Mouse (Mus musculus): ENCODE measurements around the gene Gm20388. TPM values are rescaled to one million over a fixed set of nuclear protein-coding genes. Genes with fewer than 3 reads are reported as not detected.
"Not testable (repeated sequence)": the region's sequence is repeated elsewhere in the genome, so short reads cannot be mapped to it uniquely, and the experiment has no call there.

The Gm20388 gene
- total RNA-seq, 1 experiment from 2014 or later = 3.6 TPM

DNA sequence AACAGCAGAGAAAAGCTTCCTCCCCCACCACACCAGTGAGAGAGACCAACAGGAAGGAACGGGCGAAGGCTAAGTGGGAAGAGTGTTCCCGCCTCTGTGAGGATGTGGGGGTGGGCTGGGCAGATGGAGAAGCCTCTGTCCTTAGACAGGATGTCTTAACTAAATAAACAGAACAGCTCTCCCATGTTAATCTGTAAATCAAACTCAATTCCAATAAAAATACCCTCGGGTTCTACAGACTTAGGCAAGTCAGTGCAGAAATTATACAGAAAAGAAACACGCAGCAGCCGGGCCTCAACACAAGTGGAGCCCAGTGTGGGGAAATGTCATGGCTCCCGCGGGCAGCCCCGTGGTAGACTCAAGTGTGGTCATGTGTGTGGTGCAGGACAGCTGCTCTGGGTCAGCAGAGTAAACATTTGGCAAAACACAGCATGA, 3240.1 kb downstream of the Gm20388 start:
- DNase-seq = no peak

DNA sequence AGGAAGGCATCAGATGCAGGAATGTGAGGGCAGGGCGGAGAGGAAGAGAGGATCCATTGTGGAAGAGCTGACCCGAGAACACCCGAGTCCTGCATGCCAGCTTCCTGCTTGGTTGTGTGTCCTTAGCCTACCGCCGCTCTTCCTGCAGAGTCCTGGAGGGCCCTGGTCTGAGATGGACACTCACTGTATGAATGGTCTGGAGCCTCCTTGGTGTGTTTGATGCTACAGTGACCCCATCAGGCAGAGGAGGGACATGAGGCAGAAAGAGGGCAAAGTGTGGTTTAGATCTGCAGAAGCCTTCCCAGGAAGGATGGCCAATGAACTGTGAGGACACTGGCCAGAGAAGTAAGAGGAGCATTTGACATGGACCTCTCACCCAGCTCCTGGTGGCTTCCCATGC, 3244.5 kb downstream of the Gm20388 start:
- DNase-seq = no peak

DNA sequence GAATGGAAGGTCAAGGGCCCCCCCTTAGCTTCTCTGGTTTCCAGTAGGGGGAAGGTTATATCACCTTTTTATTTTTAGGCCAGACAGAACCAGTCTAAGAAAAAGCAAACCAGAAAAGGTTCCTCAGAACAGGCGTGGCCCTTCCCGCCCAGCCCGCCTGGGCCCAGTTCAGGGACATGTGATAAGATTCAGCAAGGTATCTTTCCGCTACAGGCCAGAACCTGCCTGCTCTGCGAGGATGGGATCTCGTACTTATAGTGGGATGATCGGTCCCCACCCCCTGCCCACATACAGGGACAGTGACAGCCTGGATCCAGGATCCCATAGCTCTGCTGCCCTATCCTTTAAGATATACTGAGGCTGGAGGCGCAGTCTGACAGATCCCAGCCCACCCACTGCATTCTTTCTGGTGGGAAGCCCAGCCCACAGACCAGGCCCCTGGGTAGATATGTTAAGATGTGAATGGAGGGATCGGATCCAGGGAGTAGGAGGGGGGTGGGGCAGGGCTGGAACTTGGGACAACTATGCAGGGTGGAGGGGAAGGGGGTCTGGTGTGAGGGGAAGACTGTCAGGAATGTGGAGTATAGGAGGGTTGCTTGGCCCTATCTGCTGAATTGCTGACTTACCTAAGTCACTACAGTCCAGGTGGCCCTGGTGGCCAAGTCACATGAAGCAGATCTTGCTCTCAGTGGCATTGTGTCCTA, 3245.6 kb downstream of the Gm20388 start:
- DNase-seq = no peak

DNA sequence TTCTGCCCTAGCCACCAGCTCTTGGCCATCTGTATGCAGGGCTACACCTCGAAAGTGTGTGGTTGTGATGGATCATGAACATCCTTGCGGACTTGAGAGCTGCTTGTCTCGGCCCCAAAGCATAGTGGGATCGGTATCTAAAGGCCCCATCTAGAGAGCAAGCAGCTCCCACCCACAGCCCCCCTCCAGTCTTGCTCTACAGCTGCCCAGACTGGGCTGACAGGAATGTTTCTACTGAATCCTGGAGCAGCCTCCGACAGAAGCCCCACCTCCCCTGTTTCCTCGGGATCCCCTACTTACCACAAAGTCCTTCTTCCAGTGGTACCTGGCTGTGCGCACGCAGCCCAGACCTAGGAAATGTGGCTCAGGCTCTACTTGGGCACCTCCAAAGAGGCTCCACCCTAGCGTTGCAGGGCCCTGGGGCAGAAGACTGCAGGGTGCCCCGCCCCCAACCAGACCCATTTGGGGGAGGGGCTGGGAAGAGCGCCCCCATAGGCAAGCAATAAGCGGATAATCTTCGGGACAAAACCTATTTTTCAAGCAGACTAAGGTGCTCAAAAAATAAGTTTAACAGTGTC, 3247.3 kb downstream of the Gm20388 start, which contains the start of gene Sult5a1:
Sult5a1 (minus strand) TSS at position 428 of the 578 bp plus-strand sequence.
- no peak for DNase-seq

DNA sequence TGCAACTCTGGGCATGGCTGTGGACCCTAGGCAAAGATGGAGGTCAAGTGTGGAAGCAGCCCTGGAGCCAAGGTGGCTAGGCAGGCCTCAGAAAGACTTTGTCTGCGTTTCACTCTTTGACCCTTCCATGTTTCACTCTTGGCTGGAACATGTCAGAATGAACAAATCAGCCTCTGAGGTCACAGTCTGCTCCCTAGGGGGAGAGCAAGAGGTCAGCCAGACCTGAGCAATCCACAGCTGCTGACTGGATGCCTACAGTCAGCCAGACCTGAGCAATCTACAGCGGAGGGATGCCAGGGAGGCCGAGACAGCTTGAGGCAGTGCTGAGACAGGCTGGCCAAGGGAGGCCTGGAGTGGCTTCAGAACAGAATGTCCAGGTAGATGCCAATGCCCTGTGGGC, 3270.8 kb downstream of the Gm20388 start:
- peak; percentile 49 for DNase-seq

DNA sequence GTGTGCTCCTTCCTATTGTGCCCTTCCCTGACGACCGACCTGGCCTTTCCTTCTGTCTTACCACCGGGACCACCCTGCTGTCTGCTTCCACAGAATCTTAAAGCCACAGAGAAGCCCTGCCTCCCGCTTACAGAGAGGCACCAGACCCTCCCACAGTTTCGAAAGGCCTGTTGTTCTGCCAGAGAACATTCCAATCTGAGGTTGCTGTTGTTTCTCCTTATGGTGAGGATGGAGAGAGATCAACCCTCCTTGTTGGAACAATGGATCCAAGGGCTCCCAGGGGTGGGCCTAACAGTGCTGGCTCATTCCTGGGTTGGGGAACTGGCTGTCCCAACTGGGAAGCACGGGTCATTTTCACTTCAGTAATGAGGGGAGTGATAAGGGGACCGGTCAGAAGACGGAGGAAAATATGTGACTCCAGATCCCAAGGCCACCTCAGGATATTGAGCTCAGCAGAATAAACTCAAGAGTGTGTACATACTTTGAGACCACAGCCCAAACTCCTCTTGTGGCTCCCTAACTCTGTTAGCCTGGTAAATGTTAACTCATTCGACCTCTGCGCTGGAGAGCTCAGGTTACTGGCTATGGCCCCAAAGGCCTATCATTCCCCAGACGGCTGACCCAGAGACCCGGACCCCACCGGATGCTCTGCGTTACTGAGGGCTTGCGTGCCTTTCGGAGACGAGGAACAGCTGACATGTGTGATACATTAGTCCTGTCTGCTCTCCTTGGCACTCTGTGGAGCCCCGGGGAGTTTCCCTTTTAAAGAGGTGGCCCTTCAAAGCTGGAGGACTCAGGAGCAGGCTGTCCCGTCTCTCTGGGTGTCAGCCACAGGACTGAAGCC, 3275.1 kb downstream of the Gm20388 start, which contains the start of gene Dpep1:
Dpep1 (plus strand) TSS at position 677 of the 844 bp plus-strand sequence.
- no peak for DNase-seq

DNA sequence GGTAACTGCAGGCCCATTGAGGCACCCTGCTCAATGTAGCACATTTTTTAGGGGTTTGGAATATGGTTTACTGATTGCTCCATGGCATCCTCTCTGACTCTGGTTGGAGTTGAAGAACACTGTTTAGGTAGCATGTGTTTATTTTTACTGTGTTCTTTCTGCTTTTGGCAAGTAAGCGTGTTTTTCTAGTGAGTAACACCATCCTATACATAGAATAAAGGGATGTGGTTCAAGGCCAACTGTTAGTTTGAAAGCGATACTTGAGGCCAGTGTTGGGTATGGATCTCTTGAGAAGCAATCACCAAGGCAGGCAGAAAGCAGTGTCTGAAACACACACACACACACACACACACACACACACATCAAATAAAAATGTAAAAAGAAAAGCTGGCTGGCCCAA, 3277.4 kb downstream of the Gm20388 start:
- DNase-seq = no peak

DNA sequence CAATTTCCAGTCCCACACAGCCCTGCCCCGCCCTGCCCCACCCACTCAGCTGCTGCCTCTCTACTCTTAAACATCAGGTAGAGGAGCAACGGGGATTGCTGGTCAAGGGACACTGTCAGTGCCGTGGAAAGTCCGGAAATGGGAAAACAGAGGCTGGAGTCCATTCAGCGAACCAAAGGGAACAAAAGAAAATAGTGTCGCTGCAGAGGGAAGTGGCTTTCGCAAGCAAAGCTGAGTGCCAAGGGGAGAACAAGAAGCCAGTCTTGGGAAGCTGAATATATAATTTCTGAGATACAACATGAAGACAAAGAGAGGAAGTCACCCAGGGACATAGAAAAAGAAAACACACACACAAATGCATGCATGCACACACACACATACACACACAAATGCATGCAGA, 3278.2 kb downstream of the Gm20388 start:
- no peak for DNase-seq

DNA sequence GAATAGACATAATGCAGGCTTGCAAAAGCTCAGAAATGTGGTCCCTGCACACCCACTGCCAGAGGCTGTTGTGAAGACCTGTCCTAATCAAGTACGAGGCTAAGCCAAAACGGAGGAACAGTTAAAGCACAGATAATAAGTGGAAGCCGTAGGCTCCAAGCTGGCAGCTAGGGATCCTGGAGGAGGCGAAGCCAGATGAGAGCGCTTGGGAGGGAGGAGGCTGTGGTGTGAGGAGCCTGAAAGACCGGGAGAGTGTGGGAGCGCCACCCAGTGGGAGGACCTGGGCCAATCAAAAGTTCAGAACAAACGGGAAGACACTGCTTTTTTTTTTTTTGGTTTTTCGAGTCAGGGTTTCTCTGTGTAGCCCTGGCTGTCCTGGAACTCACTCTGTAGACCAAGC, 3280.0 kb downstream of the Gm20388 start:
- DNase-seq = peak; percentile 78

DNA sequence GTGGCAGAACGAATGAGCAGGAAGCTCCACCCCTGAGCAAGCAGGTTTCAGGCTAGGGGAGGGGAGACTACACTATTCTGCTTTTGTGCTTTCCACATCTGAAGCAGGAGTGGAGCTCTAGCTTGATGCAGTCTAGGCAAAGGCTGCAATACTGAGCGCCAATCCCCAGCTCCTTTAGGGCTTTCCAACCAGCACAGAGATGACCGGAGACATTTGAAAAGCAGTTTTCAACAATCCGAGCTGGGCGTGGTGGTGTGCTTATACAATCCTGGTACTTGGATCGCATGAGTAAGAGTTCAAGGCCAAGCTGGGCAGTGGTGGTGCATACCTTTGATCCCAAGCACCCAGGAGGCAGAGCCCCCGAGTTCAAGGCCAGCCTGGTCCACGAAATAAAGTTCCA, 3281.3 kb downstream of the Gm20388 start:
- DNase-seq = no peak

DNA sequence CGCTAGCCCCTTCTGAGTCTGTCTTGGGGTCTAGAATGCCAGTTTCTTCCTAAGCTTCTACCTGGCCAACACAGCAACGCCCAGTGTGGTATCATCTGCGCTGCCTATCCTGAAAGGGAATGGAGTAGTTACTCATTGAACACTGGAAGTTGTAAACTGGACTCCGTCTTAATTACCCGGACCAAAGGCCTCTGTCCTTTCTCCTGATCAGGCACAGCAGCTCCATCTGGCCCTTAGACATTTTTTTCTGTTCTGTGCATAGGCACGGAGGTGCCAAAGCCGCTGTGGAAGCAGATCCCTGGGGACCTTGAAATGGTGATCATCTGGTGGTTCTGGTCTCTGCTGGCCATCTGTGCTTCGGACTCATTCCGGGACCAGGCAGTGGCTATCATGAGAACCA, 3283.1 kb downstream of the Gm20388 start:
- no peak for DNase-seq

DNA sequence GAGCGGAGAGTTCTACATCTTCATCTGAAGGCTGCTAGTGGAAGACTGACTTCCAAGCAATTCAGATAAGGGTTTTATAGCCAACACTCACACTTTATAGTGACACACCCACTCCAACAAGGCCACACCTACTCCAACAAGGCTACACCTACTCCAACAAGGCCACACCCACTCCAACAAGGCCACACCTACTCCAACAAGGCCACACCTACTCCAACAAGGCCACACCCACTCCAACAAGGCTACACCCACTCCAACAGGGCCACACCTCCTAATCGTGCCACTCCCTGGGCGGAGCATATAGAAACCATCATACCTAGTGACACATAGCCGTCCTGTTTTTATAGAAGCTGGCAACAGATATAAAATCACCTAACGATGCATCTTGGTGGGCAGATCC, 3286.4 kb downstream of the Gm20388 start:
- not testable (repeated sequence) for DNase-seq

DNA sequence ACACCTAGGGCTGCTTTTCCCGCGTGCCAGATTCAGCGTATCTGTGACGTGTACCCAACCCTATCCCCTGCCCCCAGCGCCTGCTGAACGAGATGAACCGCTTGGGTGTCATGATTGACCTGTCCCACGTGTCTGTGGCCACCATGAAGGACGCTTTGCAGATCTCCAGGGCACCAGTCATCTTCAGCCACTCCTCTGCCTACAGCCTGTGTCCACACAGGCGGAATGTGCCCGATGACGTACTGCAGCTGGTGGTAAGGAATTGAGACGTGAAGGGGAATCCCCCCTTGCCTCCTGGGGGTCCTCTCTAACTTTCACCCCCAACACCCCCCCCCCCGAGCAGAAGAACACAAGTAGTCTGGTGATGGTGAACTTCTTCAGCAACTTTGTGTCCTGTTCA, 3289.2 kb downstream of the Gm20388 start:
- DNase-seq = no peak

DNA sequence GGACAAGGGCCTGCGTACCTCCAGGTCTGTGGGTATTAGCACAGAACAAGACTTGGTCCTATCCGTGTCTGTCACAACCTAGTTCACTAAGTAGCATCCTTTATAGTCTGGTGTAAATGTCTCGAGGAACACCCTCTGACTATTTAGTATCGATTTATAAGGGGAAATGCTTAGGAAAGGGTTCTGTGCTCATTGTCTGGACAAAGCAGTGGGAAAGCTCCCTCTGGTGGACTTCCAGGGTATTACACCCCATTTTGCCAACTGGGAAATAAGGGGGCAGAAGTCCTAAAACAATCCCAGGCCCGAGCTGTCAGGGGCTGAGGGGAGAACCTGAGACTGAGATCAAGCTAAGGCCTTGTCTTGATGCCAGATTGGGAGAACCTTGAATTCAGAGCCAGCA, 3291.6 kb downstream of the Gm20388 start:
- peak; percentile 63 for DNase-seq

DNA sequence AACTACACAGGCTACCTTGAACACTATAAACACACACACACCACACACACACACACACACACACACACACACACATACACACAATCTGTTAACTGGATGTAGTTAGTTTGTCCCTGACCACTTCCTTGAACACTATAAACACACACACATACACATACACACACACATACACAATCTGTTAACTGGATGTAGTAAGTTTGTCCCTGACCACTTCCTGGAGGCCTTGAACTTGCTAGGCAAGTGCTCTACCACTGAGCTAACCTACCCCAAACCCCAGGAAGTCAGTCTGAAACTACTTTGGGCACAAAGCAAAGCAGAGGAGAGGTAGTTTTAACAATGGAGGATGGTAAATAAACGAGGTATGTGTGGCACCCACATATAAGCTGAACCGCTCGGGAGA, 3292.9 kb downstream of the Gm20388 start:
- no peak for DNase-seq

DNA sequence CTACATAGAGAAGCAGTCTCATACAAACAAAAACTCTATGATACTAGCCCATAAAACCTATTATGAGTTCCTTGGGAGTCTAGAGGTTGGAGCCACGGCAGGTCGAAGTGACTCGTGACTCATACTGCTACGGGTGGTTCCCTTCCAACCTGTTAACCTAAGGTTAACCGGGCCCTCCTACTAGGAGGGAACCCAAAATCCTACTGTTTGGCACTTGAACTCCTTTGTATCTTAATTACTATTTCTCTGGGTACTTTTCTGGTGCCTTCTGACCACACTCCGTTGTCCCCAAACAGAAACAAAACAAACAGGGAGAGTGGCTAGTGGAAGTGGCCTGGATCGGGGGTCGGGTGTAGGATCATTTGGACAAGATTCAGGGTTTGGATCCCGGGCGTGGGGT, 3301.2 kb downstream of the Gm20388 start:
- no peak for DNase-seq

DNA sequence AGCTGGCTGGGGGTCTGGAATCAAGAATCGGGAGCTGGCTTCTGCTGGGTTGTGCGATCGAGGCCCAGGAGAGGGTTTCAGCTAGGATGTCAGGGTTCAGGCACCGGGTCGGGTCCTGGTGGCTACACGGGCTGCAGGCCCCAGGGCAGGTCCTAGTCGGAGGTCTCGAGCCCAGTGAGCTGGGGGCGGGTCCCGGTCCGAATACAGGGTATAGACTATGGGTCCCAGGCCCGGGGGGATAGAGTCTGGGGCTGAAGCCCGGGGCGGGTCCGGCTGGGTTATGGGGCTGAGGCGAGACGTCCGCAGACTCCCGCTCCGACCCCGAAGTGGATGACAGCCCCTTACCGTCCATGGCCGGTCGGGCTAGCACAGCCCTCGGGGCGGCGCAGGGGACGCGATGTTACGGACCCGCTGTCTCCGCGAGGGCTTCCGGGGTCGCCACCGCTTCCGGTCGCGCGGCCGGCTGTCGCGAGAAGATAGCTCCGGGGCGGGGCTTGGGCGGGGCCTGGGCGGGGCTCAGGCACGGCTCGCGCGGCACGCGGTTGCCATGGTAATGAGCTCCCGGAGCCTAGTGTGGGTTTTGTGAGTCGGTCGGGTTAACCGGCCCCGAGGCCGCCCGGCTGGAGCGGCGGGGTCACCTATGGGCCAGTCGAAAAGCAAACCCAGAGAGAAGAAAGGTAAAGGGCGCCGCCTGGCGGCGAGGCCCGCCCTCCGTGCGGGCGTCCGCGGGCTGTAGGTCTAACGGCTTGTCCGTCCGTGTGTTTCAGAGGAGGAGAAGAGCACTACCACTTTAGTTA, 3301.9 kb downstream of the Gm20388 start, which contains the start of the genes Chmp1a and Spata33:
Chmp1a (minus strand) TSS at position 443 of the 797 bp plus-strand sequence.
Spata33 (plus strand) TSS at position 512 of the 797 bp plus-strand sequence.
- peak; percentile 93 for DNase-seq

DNA sequence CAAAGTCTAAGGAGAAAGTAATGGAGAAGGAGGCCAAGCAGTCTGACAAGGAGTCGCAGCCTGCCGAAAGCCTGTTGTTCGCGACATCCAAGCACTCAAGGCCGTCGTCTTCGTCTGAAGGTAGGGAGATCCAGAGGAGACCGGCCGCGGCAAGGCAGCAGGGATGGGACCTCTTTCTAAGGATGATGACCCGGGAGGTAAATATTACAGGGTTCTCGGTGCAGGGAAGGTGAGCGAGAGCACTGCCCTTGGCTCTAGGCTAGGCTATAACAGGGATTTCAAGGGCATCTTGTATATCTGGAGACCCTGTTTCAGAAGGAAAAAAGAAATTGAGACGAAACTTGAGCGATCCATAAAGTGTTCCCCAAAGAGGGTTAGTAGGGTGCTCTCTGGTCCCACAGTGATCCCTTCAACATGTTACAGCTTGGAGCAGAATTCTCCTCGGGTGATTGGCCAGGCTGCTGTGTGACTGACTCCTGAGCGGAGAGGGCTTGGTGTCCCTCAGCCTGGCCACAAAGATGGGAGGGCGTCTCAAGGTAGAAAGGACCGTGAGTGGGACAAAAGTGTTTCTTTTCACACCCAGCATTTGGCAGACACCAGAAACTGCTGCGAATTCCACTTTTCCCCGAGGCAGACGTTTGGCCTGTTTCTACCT, 3302.6 kb downstream of the Gm20388 start:
- no peak for DNase-seq

DNA sequence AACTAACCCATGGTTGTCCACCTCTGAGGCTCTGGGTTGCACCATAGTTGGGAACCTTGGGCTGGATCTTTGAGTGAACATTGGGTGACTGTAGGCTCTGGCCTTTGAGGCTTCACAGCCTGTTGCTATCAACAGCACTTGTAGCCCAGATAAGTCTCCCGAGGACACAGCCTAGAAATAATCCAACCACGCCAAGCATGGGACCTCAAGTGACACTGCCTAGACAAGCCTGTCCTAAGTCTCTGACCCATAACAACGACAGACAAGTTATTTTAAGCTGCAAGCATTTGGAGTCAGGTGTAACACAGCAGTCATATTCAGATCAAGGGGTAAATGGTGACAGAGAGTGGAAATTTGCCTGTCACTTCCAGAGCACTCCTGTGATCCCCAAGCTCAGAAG, 3304.8 kb downstream of the Gm20388 start:
- DNase-seq = no peak

DNA sequence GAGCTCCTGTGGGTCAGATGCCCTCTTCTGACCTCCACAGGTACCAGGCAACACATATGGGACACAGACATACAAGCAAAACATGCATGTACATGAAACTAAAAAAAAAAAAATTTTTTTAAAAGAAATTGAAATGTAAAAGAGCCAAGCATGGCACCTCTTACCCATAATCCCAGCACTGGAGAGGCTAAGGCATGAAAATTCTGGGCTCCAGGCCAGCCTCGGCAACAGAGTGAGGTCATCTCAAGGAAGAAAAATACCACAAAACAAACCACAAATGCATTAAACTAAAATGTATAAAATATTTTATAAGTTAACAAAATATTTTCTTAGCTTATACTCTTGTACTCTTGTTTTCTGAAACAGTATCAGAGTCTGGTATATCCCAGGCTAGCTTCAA, 3310.3 kb downstream of the Gm20388 start:
- DNase-seq = peak; percentile 35
